Mouse (Mus musculus): ENCODE measurements at regions not wholly inside any gene's neighbourhood (a gene's known extent, or its start where the extent isn't known, plus 50 kb on each side); places are given as distances from the start of the nearest gene placed in this dataset.
A peak's percentile ranks its signal among the peaks of the same experiment; 100 is the strongest.

- no peak for ATAC-seq
- TF ChIP-seq EP300 (IDR thresholded peaks at IDR 0.05) (no peak), CTCF (IDR thresholded peaks at IDR 0.05) (no peak)
- Histone ChIP-seq H3K4me2 (replicated peaks; ENCODE audit: low read depth, low read length) (no peak overlapping the region), H3K9ac (replicated peaks; ENCODE audit: low read depth) (no peak overlapping the region), H3K36me3 (ENCODE audit: insufficient read depth, low read length) (no peaks in the 10 kb centered on the region), H3K9me3 (ENCODE audit: low read length) (no peaks in the 10 kb centered on the region), H3K4me3 (ENCODE audit: low read depth, low read length) (no peak overlapping the region), H3K4me1 (ENCODE audit: insufficient read depth, low read depth, low read length) (no peaks in the 10 kb centered on the region; the same call in 1 of the 2 replicates), H3K27me3 (replicated peaks; ENCODE audit: insufficient read depth, low read length) (no peaks in the 10 kb centered on the region), H3K27ac (ENCODE audit: low read length) (no peak overlapping the region)
- DNase-seq (ENCODE audit: low spot score) = no peak
- 51% methylated on average over 2 of the region's 2 CpGs for WGBS
These were observed 85.5 kb downstream of the Emp1 start for GRCm38 (mm10) chr6:135447801-135448200.

- TF ChIP-seq EP300 (IDR thresholded peaks at IDR 0.05) (no peak), CTCF (IDR thresholded peaks at IDR 0.05) (no peak)
- Histone ChIP-seq H3K27me3 (replicated peaks; ENCODE audit: insufficient read depth, low read length) (no peaks in the 10 kb centered on the region), H3K4me2 (replicated peaks; ENCODE audit: low read depth, low read length) (no peak overlapping the region), H3K36me3 (ENCODE audit: insufficient read depth, low read length) (no peaks in the 10 kb centered on the region), H3K4me3 (ENCODE audit: low read depth, low read length) (no peak overlapping the region), H3K9me3 (ENCODE audit: low read length) (no peaks in the 10 kb centered on the region), H3K27ac (ENCODE audit: low read length) (no peak overlapping the region), H3K9ac (replicated peaks; ENCODE audit: low read depth) (no peak overlapping the region), H3K4me1 (ENCODE audit: insufficient read depth, low read depth, low read length) (no peaks in the 10 kb centered on the region; the same call in 1 of the 2 replicates)
- WGBS = 65% methylated on average over 5 of the region's 5 CpGs
- ATAC-seq = no peak
- no peak for DNase-seq (ENCODE audit: low spot score)
These were observed 86.9 kb downstream of the Emp1 start for GRCm38 (mm10) chr6:135449228-135449627.

- Histone ChIP-seq H3K4me3 (ENCODE audit: low read depth, low read length) (no peak overlapping the region), H3K4me2 (replicated peaks; ENCODE audit: low read depth, low read length) (no peak overlapping the region), H3K4me1 (ENCODE audit: insufficient read depth, low read depth, low read length) (no peaks in the 10 kb centered on the region), H3K27me3 (replicated peaks; ENCODE audit: insufficient read depth, low read length) (no peaks in the 10 kb centered on the region), H3K27ac (ENCODE audit: low read length) (no peak overlapping the region), H3K36me3 (ENCODE audit: insufficient read depth, low read length) (no peaks in the 10 kb centered on the region), H3K9me3 (ENCODE audit: low read length) (no peaks in the 10 kb centered on the region), H3K9ac (replicated peaks; ENCODE audit: low read depth) (no peak overlapping the region)
- WGBS = 61% methylated on average over 7 of the region's 7 CpGs
- no peak for TF ChIP-seq CTCF (IDR thresholded peaks at IDR 0.05)
- no peak for TF ChIP-seq EP300 (IDR thresholded peaks at IDR 0.05)
- ATAC-seq (no peak), DNase-seq (ENCODE audit: low spot score) (peak; percentile 11)
These were observed 88.2 kb downstream of the Emp1 start for GRCm38 (mm10) chr6:135450573-135450972.

GRCm38 (mm10) chr6:135451165-135451797 lies 88.9 kb downstream of the Emp1 start:
- no peak for ATAC-seq
- DNase-seq (ENCODE audit: low spot score) = no peak
- no peak for TF ChIP-seq EP300 (IDR thresholded peaks at IDR 0.05)
- TF ChIP-seq CTCF (IDR thresholded peaks at IDR 0.05) = no peak

GRCm38 (mm10) chr6:135453041-135453440 lies 90.7 kb downstream of the Emp1 start:
- no peaks in the 10 kb centered on the region for H3K36me3 ChIP-seq (ENCODE audit: insufficient read depth, low read length)
- H3K4me3 ChIP-seq (ENCODE audit: low read depth, low read length) = no peak overlapping the region
- H3K27me3 ChIP-seq (replicated peaks; ENCODE audit: insufficient read depth, low read length) = no peaks in the 10 kb centered on the region
- H3K4me2 ChIP-seq (replicated peaks; ENCODE audit: low read depth, low read length) = no peak overlapping the region
- ATAC-seq = no peak
- no peak overlapping the region for H3K27ac ChIP-seq (ENCODE audit: low read length)
- TF ChIP-seq CTCF (IDR thresholded peaks at IDR 0.05) (no peak), EP300 (IDR thresholded peaks at IDR 0.05) (no peak)
- 89% methylated on average over 3 of the region's 3 CpGs for WGBS
- H3K9ac ChIP-seq (replicated peaks; ENCODE audit: low read depth) = no peak overlapping the region
- no peaks in the 10 kb centered on the region for H3K9me3 ChIP-seq (ENCODE audit: low read length)
- DNase-seq (ENCODE audit: low spot score) = peak; percentile 82
- H3K4me1 ChIP-seq (ENCODE audit: insufficient read depth, low read depth, low read length) = no peaks in the 10 kb centered on the region

More at GRCm38 (mm10) chr6:135451165-135451797, 88.9 kb downstream of the Emp1 start:
- Histone ChIP-seq H3K4me2 (replicated peaks; ENCODE audit: low read depth, low read length) (no peak overlapping the region), H3K4me1 (ENCODE audit: insufficient read depth, low read depth, low read length) (no peaks in the 10 kb centered on the region), H3K4me3 (ENCODE audit: low read depth, low read length) (no peak overlapping the region), H3K9me3 (ENCODE audit: low read length) (no peaks in the 10 kb centered on the region), H3K27ac (ENCODE audit: low read length) (no peak overlapping the region), H3K9ac (replicated peaks; ENCODE audit: low read depth) (no peak overlapping the region), H3K27me3 (replicated peaks; ENCODE audit: insufficient read depth, low read length) (no peaks in the 10 kb centered on the region), H3K36me3 (ENCODE audit: insufficient read depth, low read length) (no peaks in the 10 kb centered on the region)
- WGBS = 87% methylated on average over 8 of the region's 8 CpGs

GRCm38 (mm10) chr6:135472495-135472894 lies 110.2 kb downstream of the Emp1 start:
- no peak overlapping the region for H3K4me3 ChIP-seq (ENCODE audit: low read depth, low read length)
- DNase-seq (ENCODE audit: low spot score) (no peak), ATAC-seq (no peak)
- no peaks in the 10 kb centered on the region for H3K27me3 ChIP-seq (replicated peaks; ENCODE audit: insufficient read depth, low read length)
- H3K9ac ChIP-seq (replicated peaks; ENCODE audit: low read depth) = no peak overlapping the region
- H3K4me1 ChIP-seq (ENCODE audit: insufficient read depth, low read depth, low read length) = no peaks in the 10 kb centered on the region
- no peak overlapping the region for H3K27ac ChIP-seq (ENCODE audit: low read length)
- 52% methylated on average over 6 of the region's 6 CpGs for WGBS
- no peaks in the 10 kb centered on the region for H3K36me3 ChIP-seq (ENCODE audit: insufficient read depth, low read length)
- no peaks in the 10 kb centered on the region for H3K9me3 ChIP-seq (ENCODE audit: low read length)
- no peak overlapping the region for H3K4me2 ChIP-seq (replicated peaks; ENCODE audit: low read depth, low read length)
- TF ChIP-seq CTCF (IDR thresholded peaks at IDR 0.05) (no peak), EP300 (IDR thresholded peaks at IDR 0.05) (no peak)

Data from lung, postnatal 0 days (tissue).